Mouse (Mus musculus) MEL-GATA-1-ER (cell line): Measurements from ENCODE around the gene Ropn1l.
A peak's percentile ranks its signal among the peaks of the same experiment; 100 is the strongest.

Experiments used
- DNase-seq: peaks from one replicate; pipeline ENCODE4 v3.0.0-alpha.2; 2012; ENCODE audit warnings: low read depth; ENCODE audit errors: extremely low read depth

Ropn1l gene

DNA sequence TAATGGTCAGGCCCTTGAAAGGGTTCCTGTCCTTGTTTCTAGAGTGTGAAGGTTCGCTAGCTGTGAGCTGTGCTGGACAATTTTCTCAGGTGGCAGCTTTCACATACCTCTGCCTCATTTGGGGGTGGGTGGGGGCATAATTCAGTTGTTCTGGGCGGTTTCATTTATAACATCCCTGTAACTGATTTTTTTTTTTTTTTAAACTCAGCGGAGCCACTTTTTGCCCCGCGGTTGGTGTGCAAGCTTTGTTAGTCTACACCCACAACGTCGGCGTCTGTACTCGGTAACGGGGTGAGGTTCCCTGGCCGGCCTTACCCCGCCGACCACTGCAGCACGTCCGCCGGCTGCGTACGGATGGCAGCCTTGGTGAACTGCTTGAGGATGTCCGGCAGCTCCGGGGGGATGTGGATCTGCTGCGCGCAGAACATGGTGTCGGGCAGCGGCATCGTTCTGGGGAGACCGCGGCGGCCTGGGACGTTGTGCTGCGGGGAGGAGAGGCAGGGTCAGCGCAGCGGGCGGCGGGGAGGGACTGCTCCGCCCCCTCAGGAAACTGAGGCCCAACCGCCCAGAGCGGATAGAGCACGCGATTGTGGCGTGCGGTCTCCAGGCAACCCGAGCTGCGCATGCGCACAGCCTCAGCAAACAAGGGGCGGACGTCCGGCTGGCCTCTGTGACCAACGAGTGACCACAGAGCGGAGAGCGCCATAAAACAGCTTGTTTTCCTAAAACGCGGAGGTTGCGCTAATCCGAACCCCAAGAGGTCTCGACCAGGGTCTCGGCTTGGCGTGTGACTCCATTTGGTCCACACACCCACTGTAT is at the start of gene Ropn1l:
Ropn1l (minus strand) TSS at position 640 of the 819 bp plus-strand sequence.
- peak; percentile 67 for DNase-seq

GRCm38 (mm10) chr15:31502996-31503395 is 49.5 kb upstream of the Ropn1l start:
- no peak for DNase-seq

- DNase-seq: no peak
These were observed 48.8 kb upstream of the Ropn1l start for GRCm38 (mm10) chr15:31502313-31502712.

DNA sequence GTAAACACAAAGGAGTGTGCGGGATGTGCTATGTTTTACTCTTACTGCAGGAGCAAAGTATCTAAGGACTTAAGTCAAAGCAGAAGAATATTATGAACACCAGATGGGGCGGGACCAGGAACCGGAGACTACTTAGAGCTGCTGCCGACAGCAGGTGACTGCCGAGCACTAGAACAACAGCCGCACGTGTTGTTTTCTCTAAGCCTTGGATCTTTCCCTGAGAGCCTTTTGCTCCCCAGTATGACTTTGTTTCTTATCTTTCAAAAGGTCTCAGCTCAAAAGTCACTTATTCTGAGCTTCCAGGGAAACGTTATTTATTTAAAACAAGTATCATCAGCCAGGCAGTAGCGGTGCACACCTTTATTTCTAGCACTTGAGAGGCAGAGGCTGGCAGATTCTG is 41.3 kb upstream of the Ropn1l start:
- DNase-seq: no peak

DNA sequence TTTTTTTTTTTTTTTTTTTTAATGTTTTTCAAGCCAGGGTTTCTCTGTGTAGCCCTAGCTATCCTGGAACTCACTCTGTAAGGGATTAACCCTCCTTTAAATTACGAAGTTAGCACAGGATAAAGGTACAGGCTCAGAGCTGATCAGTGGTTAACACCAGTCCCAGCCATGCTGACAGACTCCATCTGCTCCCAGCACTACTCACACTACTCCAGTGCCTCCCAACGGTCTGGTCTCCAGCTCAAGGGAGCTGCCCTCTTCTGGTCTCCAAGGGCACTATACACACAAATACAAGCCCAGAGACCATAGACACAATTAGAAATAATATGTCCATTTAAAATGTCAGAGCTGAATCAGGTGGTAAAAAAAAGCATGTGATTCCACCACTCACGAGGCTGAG is 40.8 kb upstream of the Ropn1l start:
- DNase-seq: no peak

- DNase-seq: no peak
These were observed 33.9 kb upstream of the Ropn1l start for GRCm38 (mm10) chr15:31487407-31487806.

DNA sequence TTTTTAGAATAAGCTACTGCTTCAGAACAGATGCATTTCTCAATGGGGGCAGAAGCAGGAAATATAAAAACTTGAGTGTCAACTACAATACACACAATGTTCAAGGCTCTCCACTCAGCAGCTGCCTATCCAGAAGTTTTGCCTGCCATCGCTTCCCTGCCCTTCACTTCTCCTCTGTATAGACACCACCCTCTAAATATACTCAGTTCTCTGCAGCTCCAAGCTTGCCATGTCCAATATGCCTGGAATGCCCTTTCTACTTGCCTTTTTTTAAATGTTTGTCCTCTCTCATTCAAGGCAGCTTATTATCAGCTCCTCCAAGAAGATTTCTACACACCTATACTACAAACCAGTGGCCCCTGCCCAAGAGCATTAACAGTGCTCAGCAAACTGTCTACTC is 23.1 kb upstream of the Ropn1l start:
- no peak for DNase-seq

- DNase-seq: no peak
These were observed 19.4 kb upstream of the Ropn1l start for GRCm38 (mm10) chr15:31472645-31473574.

DNA sequence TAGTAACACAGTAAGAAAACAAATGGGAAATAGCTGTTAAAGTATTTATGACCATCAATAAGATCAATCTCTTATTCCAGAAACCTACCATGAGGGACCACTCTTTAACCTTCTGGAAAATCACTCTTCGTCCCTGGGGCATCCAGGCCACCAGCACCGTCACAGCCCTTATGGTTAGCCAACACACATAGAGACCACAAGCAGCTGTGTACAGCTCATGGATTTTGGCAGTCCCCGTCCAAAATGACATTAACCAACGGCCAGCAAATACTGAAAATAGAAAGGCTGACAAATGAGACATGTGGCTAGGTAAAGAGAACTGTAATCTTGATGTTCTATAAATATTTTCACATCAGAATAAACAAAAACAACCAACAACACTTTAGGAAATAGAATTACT is 18.0 kb upstream of the Ropn1l start:
- DNase-seq: no peak

DNA sequence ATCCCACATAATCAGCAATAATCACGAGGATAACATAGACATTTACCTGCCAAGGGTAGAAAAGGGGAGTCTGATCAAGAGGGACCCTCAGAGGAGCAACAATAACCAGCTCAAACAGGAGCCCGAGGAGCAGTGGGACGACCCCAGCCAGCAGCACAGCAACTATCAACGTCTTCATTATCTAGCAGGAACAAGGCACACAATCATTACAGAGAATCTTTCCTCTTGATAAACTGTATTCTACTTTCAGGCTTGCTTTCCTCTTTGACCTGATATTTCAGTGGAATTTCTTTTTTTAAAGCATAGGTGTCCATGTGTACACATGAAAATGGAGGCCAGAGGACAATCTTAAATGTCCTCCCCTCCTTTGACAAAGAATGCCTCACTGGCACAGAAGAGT is 16.0 kb upstream of the Ropn1l start:
- DNase-seq: no peak

DNA sequence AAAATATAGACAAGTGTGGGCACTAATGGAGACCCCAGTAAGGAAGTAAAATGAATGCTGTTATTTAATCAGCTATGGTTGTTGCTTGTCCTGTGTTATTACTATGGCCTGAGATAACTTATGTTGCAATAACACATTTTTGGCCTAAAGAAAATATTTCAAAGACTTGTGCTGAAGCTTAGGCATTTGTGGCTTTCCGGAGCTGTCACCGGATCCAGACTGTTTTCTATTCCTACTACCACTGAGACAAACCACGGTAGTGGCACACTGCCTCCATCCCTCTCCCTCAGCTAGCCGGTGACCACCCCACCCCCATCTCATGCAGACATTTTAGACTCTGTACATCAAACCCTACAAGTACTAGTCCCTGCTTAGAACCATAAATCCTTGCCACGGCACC is 15.3 kb upstream of the Ropn1l start:
- DNase-seq: no peak

DNA sequence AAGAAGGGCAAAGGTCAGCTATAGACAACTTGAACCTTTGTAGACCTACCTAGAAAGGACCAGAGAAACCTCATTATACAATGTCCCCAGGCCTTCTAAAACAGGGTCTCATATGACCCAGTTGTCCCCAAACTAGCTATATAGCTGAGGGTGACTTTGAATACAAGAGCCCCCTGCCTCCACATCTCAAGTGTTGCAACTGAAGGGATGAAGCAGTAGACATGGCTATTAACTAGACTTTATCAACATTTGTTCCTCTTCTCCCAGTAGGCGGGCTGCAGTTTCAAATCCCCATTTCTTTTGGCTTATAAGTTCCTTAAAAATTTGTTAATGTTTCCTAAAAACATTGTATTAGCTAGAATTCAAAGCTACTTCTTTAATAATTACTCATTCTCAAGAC is 13.2 kb upstream of the Ropn1l start:
- no peak for DNase-seq

DNA sequence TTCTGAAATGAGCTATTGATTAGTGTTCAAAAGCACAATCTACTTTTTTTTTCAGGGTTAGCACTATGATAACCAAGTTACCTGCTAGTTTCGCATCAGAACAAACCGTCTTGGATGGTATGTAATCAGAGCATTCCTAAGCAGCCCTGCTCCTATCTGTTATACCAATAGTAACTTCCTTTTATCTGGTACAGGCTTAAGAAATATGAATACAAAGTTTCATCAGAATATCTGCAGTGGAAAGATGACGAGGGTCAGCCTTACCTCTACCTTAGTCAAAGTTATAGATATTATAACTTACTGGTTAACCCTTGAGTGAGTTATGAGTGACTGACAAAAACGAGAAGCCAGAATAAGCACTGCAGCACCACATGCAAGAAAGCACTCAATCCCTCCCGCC is 12.8 kb upstream of the Ropn1l start:
- no peak for DNase-seq

DNA sequence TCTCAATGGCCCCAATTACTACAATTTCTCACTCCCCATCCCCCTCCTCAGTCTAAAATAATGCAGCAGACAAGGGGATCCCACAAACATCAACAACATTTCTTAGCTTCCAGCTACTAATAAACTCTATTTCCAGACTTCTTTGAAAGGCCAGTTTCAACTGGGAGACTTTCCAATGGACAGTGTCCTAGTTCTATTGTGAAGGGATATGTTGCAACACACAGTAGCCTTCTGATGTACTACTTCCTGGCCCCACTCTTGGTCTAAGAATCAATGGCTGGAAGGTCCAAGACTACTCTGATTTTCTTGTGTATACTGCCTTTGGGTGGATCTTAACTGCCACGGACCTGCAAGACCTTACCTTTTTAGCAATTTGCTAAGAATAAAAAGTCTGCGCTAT is 12.3 kb upstream of the Ropn1l start:
- DNase-seq: no peak

DNA sequence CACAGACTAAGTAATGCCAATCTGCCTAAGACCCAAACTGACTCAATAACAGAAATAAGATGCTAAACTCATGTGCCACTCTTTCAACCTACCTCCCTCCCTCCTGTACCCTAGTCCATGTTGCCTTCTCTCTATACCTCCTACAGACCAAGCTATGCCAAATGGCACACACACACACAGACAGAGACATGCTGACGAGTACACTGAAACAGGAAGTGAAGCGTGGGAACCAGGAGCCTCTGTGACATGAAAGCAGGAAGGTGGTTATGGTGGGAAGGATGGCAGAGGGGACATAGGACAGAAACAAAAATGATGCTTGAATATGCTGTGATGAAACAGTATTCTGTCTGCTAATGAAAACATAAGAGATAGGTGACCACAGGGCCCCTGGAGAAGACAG is 7.0 kb upstream of the Ropn1l start:
- DNase-seq: no peak

- DNase-seq: no peak
These were observed 4.5 kb upstream of the Ropn1l start for GRCm38 (mm10) chr15:31458081-31458480.

DNA sequence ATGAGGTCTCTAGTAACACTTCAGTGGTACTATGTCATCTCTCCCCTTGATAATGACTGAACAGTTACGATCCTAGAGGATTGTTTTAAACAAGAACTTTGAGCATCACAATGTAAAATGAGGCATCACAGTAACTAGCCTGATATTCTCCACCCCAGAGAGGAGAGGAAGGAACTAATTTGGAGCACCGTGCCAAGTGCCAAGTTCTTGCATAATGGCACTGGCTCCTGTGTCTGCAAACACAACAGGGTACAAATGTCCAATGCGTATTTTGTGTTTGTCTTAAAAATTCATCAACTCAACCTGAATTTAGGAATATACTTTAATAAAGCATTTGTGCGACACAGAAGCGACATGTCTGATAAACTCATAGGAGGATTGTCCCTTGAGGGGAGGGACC is 2.8 kb upstream of the Ropn1l start:
- no peak for DNase-seq

DNA sequence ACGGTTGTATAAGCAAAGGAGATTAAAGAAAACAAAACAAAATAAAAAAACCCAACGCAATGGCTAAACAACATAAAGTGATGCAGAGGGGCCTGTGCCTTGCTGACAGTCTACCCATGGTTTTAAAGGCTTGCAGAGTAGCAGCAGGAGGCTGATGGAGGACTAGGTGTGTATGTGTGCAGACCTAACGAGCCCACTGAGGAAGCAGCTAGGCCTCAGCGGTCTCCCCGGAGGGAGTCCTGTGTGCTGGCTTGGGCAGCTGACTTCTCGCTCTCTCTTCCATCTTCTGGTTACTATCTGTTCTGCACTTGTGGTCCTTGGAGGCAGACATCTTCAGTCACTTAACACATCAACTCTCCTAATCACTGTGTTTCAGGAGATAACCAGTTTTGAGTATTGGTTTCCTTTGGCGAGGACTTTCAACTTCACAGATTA is 1.3 kb upstream of the Ropn1l start:
- no peak for DNase-seq

DNA sequence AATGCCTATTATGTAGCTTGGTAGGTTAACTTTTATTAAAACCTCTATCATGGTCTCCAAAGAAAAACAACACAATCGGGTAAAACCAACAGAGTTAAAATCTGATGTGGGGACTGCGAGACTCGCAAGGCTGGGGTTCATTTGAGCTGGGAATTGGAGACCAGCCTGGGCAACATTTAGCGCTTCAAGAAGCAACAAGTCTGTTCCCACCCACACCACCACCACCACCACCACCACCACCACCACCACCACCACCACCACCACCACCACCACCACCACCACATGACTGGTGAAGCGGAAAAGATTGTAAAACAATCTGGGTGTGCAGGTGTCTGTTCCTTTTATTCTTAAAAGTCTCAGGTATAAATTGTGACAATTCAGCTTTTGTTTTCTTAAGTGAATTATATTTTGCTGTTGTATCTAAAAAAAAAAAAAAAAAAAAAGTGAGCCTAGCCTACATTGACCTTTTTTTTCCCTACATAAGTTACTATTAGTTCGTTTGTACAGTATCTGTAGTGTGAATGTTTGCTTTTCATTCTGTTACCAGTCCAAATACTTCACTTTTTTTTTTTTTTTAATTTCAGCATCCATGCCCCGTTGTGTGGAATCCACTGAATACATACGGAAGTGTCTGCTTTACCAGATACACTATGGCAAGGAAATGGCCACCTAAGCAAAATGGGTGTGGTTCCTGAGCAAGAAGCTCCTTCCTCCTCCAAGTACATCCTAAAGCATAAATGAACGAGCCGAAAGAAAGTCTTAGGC is 741 bp upstream of the Ropn1l start:
- DNase-seq: peak; percentile 88

DNA sequence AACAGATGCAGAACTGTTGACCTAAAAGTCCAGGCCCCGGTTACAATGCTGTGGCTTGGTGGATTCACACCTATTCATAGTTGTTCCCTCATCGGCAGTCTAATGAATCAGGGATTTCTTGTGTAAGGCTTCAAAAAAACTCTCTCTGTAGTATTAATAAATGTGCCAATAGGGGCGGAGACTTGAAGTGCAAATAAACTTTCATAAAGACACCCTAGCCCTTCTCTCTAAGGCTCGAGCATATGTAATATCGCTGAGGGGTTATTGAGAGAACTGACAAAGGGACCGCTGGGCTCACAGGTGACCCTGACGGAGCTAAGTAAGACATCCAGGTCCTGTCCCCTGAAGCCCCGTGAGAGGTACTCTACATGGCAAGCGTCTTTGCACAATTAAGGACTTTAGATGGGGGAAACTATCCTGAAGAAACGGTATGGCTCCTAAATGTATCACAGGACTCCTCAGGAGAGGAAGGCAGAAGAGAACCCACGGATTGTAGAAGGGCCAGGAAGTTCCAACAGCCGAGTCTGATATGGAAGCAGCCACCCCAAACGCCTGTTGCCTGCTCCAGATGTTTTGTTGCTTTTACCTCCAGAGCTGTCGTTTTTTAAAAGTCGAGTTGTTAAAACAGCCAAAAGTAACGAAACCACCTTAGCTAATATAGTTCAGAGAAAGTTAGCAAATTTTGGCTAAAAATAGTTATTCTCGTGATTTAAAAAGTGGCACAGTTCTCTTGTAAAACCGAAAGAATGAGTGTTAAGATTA is 1.0 kb downstream of the Ropn1l start:
- peak; percentile 43 for DNase-seq

DNA sequence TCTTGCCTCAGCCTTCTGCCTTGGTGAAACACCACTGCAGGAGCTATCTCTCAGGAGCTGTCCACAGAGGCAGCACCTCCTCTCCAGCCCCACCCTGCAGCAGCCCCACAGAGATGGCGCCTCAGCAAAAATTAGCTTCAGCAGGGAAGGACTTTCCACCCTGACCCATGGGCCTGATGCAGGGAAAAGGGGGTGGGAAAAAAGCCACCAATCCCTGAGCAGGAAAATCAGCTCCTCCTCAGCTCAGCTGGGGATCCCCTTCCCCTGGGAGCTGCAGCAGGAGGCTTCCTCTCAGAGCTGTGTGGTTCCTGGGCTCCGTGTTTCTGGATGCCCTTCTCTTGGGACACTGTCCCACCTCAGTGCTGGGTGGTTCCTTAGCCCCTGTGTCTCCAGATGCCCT is 3.8 kb downstream of the Ropn1l start:
- no peak for DNase-seq
